Mouse (Mus musculus) lung, adult 10 weeks (tissue): ENCODE measurements around the gene Kcnj13. TPM values are rescaled to one million over a fixed set of nuclear protein-coding genes. Genes with fewer than 3 reads are reported as not detected.

ENCODE experiments used
- polyA plus RNA-seq: library from polyadenylated mRNA; stranded (reverse); fragments of 350-450 nt; fragmentation: Illumina TruSeq; extraction: RNeasy Lipid Tissue Mini Kit (QIAGEN cat#74804); gene quantifications from one replicate; pipeline ENCODE4 v1.2.3, GENCODE M21; 2014; ENCODE audit warnings: low read depth, low replicate concordance; ENCODE audit not compliant: insufficient read depth

Kcnj13 gene
- 11.0 TPM for polyA plus RNA-seq

GRCm38 (mm10) chr1:87394594-87394993, at the start of gene Kcnj13:
TSS of gene Kcnj13 (minus strand) at chr1:87394729.

Other genes starting within 250 kb of the Kcnj13 start
- gene Ecel1, start 238.2 kb downstream of the Kcnj13 start, polyA plus RNA-seq = not detected
- gene Prss56, start 211.4 kb downstream of the Kcnj13 start, polyA plus RNA-seq = not detected
- gene Chrnd, start 204.1 kb downstream of the Kcnj13 start, polyA plus RNA-seq = not detected
- not detected for gene Chrng, start 190.1 kb downstream of the Kcnj13 start, polyA plus RNA-seq
- gene Eif4e2, start 180.8 kb downstream of the Kcnj13 start, polyA plus RNA-seq = 40.2 TPM
- gene Efhd1, start 130.4 kb downstream of the Kcnj13 start, polyA plus RNA-seq = 1.1 TPM
- 15.7 TPM for gene Gigyf2, start 67.7 kb downstream of the Kcnj13 start, polyA plus RNA-seq
- not detected for gene Snorc, start 75.5 kb upstream of the Kcnj13 start, polyA plus RNA-seq
- gene Neu2, start 115.2 kb upstream of the Kcnj13 start, polyA plus RNA-seq = 1.3 TPM
- gene Ngef, start 179.1 kb upstream of the Kcnj13 start, polyA plus RNA-seq = 4.7 TPM
- gene Inpp5d, start 225.6 kb upstream of the Kcnj13 start, polyA plus RNA-seq = 14.9 TPM